ENCODE assay signal across 7 mouse cellular contexts in genomic region chr5:140829081-140829910, GRCm38 (mm10). TPM values are rescaled to one million over a fixed set of nuclear protein-coding genes. Genes with fewer than 3 reads are reported as not detected.
DNase-seq lines count a peak whose midpoint lies in the region; ATAC-seq lines count a peak whose summit lies in the region.

No protein-coding gene starts in this region.

- ATAC-seq in erythroblast, adult 5-6 weeks (replicated peaks; ENCODE audit: low FRiP score, poor library complexity, severe bottlenecking), result peak; percentile 8; the same call in 1 of the 2 replicates
- ATAC-seq in kidney, embryonic 16.5 days (ENCODE audit: low FRiP score, low TSS enrichment), result peak; percentile 2; the same call in 1 of the 2 replicates
- no peak for ATAC-seq in midbrain, embryonic 12.5 days (ENCODE audit: low FRiP score, low read depth)

- no peaks in the 10 kb centered on the region for H3K27me3 ChIP-seq in kidney, embryonic 16.5 days (ENCODE audit: insufficient read depth, low read length)
- no peaks in the 10 kb centered on the region for H3K27me3 ChIP-seq in midbrain, embryonic 12.5 days

- H3K4me3 ChIP-seq in kidney, embryonic 16.5 days (ENCODE audit: low read length), result peak overlapping the region; percentile 86
- peak overlapping the region; percentile 82 for H3K4me3 ChIP-seq in midbrain, embryonic 12.5 days

- intact Hi-C loops in gastrocnemius, postnatal 36 days (cut with DNase I), result no loop called here

- DNase-seq in 3134 (ENCODE audit: extremely low read depth, insufficient read length, low spot score), result peak; percentile 10
- DNase-seq in 3T3-L1 (ENCODE audit: low read depth, low spot score), result peak; percentile 72
- DNase-seq in gastrocnemius, postnatal 36 days, result no peak
- DNase-seq in layer of hippocampus, postnatal 14 days (ENCODE audit: low spot score in 2 of 2), result no peak

- H3K9ac ChIP-seq in kidney, embryonic 16.5 days (replicated peaks; ENCODE audit: low read length), result peak overlapping the region; percentile 88
- H3K9ac ChIP-seq in midbrain, embryonic 12.5 days (replicated peaks), result peak overlapping the region; percentile 83

- H3K4me2 ChIP-seq in kidney, embryonic 16.5 days (replicated peaks; ENCODE audit: low read depth, low read length), result peak overlapping the region; percentile 95
- peak overlapping the region; percentile 96 for H3K4me2 ChIP-seq in midbrain, embryonic 12.5 days (replicated peaks)

- peaks cover 35% of the 10 kb centered on the region for H3K4me1 ChIP-seq in kidney, embryonic 16.5 days (ENCODE audit: insufficient read depth, low read length)
- H3K4me1 ChIP-seq in midbrain, embryonic 12.5 days, result peaks cover 31% of the 10 kb centered on the region

- H3K27ac ChIP-seq in kidney, embryonic 16.5 days (ENCODE audit: low read length), result peak overlapping the region; percentile 71
- 0 out of 2 replicates have a peak overlapping the region, but pooled peaks have one; percentile 43 for H3K27ac ChIP-seq in midbrain, embryonic 12.5 days (replicated peaks)

- H3K36me3 ChIP-seq in kidney, embryonic 16.5 days (ENCODE audit: insufficient read depth, low read length), result no peaks in the 10 kb centered on the region
- H3K36me3 ChIP-seq in midbrain, embryonic 12.5 days, result peaks cover 4% of the 10 kb centered on the region

- no peaks in the 10 kb centered on the region for H3K9me3 ChIP-seq in kidney, embryonic 16.5 days (ENCODE audit: low read length)
- H3K9me3 ChIP-seq in midbrain, embryonic 12.5 days, result no peaks in the 10 kb centered on the region

- WGBS in kidney, embryonic 16.5 days, result 34% methylated on average over 18 of the region's 18 CpGs
- 36% methylated on average over 18 of the region's 18 CpGs for WGBS in midbrain, embryonic 12.5 days

RNA-seq across cellular contexts. Expression of gene Gna12, which starts 0.9 kb away (rescaled TPM):
- 12.1 and 16.1 TPM in 2 replicates for total RNA-seq in erythroblast, adult 5-6 weeks (2015; ENCODE audit: low replicate concordance)
- total RNA-seq in erythroblast, adult 5-6 weeks (2017; ENCODE audit: low replicate concordance), result 9.9 and 11.5 TPM in 2 replicates
- polyA plus RNA-seq in kidney, embryonic 16.5 days (2015; fragmentation: Nextera tagmentation; extraction: Ambion mirVana), result 9.6 and 10.0 TPM in 2 replicates
- polyA plus RNA-seq in midbrain, embryonic 12.5 days (2016; fragmentation: Nextera tagmentation; extraction: Ambion mirVana), result 22.3 and 24.4 TPM in 2 replicates
- total RNA-seq in gastrocnemius, postnatal 36 days (2021), result 10 to 100 TPM; 23.1 to 26.4 TPM
- 10 to 100 TPM; 88.7 to 96.0 TPM for total RNA-seq in layer of hippocampus, postnatal 14 days (2021)

Comparison
In these comparisons a context has a peak if more than half of its experiments do, and no peak if none do; other contexts are left out.
1. DNase-seq: peak in 3134 (single experiment) and 3T3-L1 (single experiment); none in gastrocnemius, postnatal 36 days (0 of 2) and layer of hippocampus, postnatal 14 days (0 of 2).